Mouse (Mus musculus) urinary bladder, adult 2 months (tissue): Measurements from ENCODE around the gene Evc2. TPM values are rescaled to one million over a fixed set of nuclear protein-coding genes. Genes with fewer than 3 reads are reported as not detected.
A peak's percentile ranks its signal among the peaks of the same experiment; 100 is the strongest.

Source experiments
- DNase-seq: peaks from one replicate; pipeline ENCODE4 v3.0.0; 2022; ENCODE audit warnings: low spot score
- polyA plus RNA-seq: library from polyadenylated mRNA; depleted of rRNA; stranded (reverse); fragments of >200 nt; gene quantifications from 2 replicates; pipeline ENCODE4 v1.2.3, GENCODE M21; 2012; rRNA removed

Gene Evc2
- 23.0 and 23.7 TPM in 2 replicates for polyA plus RNA-seq

DNA sequence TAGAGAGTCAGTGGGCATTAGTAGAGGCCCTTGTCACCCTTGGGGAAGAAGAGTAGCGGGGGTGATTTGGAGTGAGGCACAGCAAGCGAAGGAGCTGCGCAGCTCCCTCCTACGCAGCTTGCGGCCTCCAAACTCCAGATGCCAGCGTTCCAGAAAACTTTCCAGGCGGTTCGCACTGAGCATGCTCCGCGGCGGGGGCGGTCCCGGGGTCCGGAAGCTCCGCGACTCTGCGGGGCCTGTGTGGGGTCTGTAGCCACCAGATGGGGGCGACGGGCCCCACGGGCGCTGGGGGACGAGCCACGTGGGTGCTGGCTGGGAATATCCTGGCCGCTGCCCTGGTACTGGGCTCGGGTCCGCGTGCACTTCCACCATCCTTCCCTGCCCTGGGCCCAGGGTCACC lies at the start of gene Evc2:
TSS of gene Evc2 (plus strand) at position 212 of the 400 bp plus-strand sequence.
- DNase-seq = peak; percentile 47

DNA sequence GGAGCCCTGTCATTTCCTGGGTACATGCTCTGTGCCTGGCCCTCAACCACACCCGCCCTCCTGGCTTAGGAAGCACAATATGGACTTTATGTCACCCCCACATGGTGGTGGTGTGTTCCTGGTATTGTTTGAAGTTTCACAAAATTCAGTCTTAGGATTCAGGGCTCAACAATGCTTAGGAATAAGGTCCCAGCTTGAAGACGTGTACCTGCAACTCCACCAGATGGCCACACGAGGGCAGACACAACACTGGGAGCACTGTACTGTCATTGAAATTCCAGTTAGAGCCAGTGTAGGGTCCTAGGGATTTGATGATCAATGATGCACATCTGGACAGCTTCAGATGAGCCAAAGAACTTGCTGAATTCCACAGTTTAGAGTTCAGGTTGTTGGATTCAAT lies 49.1 kb upstream of the Evc2 start:
- DNase-seq = no peak

DNA sequence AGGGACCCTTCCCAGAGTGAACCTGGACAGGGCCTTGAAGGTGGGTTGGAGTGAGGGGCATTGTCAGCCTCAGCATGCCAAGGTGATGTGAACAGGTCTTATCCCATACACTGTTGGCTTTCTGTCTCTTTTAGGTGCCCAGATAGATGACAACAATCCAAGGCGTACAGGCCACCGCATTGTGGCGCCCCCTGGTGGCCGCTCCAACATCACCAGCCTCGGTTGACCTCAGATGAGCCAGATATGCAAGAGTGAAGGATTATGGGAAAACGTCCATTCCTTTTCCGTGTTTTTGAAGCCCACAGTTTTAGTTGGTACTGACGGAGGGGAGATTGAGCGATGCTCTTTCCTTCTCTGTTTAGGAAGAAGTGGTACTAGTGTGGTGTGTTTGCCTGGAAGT lies 47.3 kb upstream of the Evc2 start:
- DNase-seq = no peak

DNA sequence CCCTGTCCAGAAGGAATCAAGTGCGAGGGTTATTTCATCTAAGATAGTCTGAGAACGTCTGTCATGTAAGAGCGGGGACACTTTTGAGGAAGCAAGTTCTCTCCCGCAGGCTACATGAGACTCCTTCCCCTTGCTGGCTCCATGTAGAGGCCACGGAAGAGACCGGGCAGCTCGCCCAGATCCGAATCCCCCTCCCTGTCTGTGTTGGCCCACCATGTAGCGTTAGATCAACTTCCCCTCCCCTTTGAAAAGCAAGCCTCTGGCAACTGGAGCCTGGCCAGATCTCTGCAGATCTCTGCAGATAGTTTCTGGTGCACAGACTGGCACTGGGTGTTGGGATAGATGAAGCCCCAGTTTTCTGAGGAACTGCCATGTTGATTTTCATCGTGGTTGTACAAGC lies 41.6 kb upstream of the Evc2 start:
- DNase-seq = no peak

DNA sequence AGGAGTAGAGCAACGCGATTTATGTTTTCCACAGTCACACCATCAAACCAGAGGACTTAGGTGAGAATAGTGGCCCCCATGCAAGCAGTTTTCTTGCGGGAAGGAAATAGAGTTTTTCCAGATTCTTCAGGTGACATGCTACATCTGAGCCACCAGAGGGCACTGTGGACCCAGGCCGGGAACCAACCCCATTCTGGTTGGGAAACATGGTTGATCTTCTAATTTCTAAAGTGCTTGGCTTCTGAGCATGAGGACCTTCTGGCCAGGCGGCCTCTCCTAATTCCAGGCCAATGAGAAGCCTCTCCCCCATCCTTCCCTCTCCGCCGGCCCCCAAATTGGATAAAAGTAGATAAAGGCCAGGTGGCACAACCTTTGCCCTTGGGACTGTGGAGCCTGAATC lies 39.9 kb upstream of the Evc2 start:
- DNase-seq = no peak

DNA sequence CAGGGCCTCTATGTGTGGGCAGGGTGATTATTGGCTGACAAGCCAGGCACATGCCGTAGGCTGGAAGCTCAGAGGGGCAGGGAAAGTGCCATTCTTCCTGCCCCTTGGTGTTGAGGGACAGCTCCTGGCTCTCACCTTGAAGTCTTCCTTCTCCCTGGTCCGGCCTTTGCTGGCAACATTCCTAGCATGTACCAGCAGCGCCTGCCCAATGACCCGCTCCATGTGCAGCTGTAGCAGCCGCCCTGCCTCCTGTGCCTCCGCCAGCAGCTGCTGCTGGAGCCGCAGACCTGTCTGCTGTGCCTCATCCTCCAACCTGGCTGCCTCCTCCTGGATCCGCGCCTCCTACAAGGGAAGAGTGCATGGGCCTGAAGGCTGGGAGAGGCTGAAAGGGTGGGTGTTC lies 28.3 kb upstream of the Evc2 start:
- DNase-seq = no peak

DNA sequence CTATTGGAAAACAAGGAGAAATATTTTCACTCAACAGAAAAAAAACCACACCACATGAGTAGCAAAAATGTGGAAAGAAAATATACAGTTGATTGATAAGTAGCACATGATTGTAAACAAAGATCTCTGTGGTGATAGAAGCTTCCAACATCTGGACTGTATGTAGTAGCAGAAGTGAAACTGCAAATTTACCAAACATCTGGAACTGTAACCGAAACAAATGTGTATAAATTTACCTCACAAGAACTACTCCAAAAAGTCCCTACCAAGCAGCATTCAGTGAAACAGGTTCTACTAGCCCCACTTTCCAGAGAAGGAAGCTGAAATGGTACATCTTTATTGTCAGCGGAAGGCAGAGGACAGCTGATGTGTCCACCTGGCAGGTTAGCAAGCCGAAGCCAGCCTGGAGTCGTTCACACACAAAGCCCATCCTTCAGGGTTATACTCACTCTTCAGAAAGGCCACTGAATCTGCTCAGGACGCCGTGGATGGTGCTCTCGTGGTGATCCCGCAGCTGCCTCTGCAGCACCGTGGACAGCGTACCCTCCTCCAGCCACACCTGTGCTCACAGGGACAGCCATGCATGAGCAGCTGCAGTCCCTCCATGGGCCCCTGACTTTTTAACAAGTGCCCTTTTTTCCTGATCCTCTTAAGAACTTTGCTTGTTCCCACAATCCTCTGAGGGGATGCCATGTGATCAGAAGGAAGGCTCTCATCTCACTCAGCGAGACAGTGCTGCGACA lies 25.1 kb upstream of the Evc2 start:
- no peak for DNase-seq

DNA sequence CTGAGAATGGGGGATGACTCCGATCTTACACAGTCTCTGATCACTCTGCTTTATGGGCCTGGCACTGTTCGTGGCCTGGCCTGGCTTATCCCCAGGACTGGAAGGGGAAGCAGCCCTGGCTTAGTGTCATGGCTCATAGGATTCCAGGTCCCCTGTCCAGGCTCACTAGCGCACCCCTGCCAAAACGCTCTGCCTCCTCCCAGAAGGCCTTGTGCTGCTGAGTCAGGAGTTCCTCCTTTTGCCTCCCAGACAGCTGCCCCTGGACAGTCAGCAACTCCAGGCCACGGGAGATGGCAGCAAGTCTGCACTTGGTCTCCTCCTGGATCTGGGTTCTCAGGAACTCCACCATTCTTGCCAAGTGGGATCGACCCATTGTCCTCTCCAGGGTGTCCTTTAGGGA lies 19.6 kb upstream of the Evc2 start:
- no peak for DNase-seq

DNA sequence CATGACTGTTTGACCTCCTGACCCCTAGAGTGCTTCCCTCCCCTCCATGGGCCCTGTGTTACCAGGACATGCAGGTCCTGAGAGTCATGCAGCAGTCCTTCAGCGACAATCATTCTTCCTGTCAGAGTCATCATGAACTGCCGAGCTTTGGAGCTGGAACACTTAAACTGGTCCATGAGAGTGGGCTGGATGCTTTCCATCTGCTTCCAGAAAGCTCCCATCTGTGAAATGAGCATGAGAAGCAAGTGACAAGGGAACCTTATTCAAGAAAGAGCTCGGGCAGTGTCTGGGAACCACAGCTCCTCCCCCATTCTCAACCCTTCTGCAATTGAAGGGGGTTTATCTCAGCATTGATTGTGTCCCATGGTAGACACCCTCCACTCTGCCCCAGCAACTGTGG lies 18.1 kb upstream of the Evc2 start:
- no peak for DNase-seq

DNA sequence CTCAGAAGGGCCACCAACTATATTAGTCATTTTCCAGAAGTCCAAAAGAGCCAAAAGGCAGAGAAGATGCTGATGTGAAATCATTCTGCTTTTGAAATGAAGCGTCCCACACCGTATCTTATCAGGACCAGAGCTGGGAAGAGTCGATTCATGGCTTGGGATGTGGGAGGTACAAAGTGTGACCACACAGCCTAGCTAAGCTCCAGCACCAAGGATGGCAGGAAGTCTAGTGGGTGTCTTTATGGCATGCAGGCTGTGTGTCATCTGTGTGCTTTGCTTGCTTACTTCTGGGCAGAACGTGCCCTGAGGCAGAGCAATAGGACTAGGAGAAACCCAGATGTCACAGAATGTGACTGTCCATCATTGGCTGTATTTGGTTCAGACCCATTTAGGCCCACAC lies 17.5 kb upstream of the Evc2 start:
- DNase-seq = no peak

DNA sequence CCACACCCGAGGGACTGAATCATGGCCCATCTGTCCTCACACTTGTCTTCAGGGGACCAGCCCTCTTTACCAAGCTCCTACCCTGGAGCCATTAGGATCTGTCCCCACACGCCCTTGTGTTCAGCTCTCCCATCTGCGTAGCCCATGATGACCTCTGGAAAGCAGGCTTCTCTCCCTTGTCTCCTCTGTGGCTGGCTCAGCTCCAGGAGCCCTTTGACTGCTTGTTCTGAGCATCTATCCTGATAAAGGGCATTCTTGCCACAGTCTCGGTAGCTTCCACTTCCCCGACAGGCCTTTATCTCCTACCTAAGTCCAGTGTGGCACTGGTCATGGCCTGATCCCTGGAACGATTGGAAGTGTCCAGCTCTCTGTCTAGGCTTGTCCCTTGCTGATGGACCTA lies 11.6 kb upstream of the Evc2 start:
- no peak for DNase-seq

DNA sequence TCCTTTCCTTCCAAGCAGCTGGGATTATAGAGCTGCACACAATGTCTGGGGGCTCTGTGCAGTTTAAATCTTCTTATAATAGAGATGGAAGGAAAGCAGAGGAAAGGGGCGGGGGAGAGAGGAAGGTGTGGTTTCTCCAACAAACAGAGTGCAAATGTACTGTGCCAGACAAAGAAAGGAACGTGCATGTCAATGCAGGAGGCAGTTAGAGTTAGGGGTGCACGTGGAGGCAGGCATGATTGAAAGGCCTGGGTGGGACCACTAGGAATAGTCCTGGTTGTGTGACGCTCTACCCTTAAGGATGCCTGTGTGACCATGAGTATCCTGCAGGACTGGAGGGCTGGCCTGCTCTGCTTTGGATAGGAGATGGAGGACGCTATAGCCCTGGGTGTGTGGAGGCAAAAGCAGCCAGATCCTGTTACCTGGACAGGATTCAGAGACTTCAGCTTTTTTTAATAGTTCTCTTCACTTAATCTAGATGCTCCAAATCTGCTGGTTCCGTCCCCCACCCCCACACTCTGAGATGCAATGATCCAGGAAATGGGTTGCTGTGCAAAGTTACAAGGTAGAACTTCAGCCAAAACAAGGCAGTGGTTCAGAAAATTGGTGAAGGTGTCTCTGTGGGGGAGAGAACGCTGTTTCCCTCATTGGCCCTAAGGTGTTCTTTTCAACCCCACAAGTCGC lies 7.7 kb upstream of the Evc2 start:
- DNase-seq = no peak

DNA sequence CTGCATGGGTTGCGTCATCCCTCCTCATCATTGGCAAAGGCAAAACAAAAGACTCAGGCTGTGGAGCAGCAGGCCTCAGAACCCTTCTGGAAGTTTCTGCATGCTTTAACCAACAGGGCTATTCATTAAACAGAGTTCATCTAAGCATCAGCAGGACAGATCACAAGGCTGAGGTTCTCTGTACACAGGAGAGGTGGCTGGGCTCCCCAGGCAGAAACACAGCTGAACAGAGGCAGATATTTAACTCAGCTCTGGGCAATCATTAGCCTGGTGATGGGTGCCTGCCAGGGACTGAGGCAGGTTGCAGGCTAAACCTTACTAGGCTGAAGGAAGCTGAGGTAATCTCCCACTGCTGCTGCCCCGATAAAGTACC lies 7.2 kb upstream of the Evc2 start:
- DNase-seq = no peak

DNA sequence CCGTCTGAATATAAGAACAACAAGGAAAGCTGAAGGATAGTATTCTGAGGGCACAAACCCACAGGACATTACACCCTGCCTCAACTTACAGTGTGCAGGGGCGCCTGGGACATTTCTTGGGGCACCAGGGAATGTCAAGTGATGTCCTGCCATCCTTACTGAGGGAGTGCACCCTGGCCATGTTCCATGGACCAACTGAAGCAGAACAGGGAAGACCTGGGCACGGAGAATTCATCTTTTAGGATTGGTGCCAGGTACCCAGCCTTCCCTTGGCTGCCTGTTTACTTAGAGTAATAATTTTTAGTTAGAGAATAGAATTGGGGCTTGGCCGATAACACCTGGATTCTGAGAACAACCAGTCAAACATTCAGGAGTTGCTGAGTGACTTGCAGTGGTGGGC lies 6.2 kb upstream of the Evc2 start:
- no peak for DNase-seq

DNA sequence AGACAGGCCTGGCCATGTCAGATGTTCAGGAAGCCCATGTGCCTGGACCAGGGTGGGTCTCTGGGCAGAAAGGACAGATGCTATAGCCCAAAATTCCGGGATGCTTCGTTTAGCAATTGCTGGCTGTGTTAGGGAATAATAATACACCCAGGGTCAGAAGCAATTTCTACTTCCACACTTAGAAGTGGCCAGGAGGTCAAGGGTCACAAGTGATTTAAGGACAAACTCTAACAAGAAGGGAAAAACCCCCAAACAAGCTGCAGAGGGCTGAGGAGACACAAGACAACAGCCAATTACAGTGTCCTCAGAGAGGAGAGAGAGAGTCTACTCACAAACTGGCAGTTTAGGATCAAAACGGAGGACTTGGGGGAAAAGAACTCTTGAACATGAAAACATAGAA lies 3.2 kb upstream of the Evc2 start:
- DNase-seq = no peak

DNA sequence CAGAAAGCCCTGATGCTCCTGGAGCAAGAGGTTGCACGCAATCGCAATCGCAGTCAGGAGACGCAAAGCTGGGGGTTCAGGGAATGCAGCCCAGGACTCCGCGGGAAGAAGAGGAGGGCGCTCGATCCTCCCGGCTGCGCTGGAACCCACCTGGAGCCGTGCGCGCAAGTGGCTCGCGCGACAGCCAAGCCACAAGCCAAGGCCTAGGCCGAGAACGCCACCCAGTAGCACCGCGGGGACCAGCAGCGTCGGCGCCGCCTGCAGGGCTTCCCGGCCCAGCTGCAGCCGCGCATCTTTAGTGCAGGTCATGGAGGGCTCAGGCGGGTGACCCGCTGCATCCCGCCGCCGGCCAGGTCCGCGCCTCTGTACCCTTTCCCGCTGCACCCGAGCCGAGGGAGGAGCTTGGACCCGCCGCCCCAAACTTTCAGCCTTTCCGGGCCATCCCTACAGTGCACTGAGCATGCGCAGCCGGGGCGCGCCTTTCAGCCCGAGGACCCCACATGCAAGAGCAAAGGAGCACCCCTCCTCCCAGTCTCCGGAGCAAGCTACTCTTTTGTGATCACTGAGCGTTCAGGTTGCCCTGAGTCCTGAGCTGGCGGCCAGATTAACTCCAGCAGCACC lies 1.7 kb upstream of the Evc2 start, which contains the start of gene Evc:
TSS of gene Evc (minus strand) at position 410 of the 621 bp plus-strand sequence.
- DNase-seq = peak; percentile 51

DNA sequence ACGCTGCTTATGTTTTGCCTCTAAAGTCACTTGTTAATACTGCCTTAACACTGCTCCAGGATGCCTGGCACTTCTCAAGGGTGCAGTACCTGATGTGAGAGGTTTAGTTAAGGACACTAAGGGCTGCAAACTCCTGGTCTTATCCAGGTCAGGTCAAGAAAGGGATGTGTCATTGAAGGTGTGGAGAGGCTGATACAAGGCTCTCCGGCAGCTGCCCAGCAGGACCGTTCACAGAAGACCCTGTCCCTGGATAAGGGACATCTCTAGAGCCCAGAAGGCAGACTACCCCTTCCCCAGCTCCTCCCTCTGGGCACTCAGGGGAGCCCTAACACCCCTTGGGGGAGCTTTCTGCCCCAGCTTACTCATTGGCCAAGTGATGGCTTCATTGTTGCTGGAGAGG lies 603 bp upstream of the Evc2 start:
- DNase-seq = no peak

DNA sequence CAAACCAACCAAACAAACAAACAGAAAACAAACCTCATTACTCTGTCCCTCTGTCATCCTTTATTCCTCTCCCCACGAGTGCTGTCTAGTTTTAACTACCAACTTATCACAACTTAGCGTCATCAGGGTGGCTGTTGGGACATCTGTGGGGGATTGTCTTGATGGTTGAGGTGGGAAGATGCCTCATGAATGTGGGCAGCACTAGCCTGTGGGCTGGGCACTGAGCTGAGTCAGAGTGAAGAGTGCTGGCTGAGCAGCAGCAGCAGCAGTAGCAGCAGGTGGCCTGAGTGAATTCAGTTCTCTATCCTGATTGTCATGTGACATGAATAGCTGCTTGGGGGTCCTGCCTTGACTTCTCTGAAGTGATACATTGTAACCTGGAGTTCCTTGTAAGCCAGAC lies 5.7 kb downstream of the Evc2 start:
- DNase-seq = no peak

DNA sequence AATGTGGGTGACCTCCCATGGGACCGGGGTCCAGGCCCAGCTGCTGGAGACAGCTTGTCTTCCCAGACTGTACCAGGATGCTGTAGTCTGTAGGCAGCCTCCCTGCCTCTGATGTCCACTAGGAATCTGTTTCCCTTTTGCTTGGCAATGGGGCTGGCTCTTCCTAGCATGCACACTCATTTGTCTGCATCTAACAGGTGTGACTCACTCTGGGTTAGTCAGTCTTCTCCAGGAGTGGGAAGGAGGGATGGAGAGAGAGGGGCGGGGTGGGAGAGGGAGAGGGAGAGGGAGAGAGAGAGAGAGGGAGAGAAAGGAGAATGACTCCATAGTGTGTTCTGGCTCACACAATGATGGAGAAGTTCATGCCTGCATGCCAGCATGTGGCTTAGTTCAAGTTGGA lies 13.5 kb downstream of the Evc2 start:
- DNase-seq = no peak

DNA sequence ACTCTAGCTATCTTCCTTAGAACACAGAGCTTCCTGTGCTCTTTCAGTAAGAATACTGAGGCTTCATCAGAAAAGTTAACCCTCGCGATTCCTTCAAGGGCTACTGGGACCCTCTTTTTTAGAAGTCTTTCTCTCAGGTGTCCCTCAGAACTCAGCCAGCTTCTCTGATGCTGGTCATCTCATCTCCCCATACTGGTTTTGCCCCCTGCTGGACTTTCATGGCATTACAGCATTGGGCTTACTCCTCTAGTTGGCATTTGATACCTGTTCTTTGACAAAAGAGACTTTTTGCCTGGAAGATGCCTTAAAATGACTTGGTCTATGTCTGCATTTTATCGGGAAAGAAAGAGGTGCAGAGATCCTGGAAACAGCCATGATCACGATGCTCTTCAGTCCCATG lies 16.1 kb downstream of the Evc2 start:
- no peak for DNase-seq

DNA sequence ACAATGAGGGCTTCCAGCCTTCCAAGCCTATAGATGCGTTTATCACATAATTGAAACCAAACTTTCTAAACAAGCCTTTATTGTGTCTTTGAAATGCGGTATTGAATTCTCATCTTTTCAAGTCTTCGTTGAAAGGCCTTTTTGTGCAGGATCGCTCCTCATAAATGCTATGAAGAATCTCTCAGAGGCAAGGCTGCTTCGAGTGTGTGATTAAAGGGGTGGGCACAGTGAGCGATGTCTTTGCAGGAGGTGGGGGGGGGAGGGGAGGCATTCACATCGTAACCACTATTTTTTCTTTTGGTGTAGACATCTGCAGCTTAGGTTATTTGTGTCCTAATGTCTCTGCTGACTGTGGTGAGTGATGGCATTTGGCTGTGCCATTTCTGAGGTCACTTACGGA lies 17.7 kb downstream of the Evc2 start:
- DNase-seq = no peak

DNA sequence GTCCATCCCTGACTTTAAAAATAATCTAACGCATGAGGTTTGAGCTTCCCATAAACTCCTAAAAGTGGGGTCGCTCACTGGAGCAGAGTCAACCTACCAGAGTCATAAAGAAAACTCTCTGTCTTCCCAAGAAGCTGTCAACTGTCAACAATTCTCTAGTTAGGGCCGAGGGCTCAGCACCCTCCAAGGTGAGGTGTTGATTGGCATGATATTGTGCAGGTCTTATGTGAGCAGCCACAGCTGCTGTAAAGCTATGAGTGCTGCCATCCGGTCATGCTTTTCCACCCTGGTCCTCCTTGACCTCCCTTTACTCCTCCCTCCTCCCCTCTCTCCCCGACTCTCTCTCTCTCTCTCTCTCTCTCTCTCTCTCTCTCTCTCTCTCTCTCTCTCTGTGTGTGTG lies 24.3 kb downstream of the Evc2 start:
- no peak for DNase-seq

DNA sequence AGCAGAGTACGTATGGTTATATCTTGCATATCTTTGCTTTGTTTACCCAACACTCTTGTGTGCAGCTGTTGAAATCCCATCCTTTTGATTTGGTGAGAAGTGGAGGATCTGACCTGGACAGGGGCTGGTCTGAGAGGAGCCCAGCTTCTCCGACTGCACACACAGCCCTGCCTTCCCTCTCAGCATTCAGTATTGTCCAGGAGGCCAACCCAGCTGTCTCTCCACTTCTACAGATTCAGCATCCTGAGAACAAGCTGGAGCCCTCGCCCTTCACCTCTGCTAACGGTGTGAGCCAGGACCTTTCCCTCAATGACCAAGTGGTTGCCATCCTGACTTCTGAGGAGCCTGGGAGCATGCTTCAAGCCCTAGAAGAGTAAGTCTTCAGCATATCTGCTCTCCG lies 25.0 kb downstream of the Evc2 start:
- no peak for DNase-seq
